Mouse (Mus musculus): ENCODE results near the gene Nell2.
"Not testable (repeated sequence)": the region's sequence is repeated elsewhere in the genome, so short reads cannot be mapped to it uniquely, and the experiment has no call there.

The Nell2 gene

GRCm38 (mm10) chr15:95243876-95244275 is 284.5 kb downstream of the Nell2 start:
- in situ Hi-C loops (cut with MseI, MboI), result no loop called here

GRCm38 (mm10) chr15:95241161-95241560 is 287.2 kb downstream of the Nell2 start:
- in situ Hi-C loops (cut with MseI, MboI), result no loop called here

DNA sequence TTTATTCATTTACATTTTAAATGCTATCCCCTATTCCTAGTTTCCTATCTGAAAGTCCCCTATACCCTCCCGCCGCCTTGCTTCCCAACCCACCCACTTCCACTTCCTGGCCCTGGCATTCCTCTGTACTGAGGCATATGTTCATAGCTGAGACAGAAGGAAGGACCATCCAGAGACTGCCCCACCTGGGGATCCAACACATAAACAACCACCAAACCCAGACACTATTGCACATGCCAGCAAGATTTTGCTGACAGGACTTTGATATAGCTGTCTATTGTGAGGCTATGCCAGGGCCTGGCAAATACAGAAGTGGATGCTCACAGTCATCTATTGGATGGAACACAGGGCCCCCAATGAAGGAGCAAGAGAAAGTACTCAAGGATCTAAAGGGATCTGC is 291.3 kb downstream of the Nell2 start:
- in situ Hi-C loops (cut with MseI, MboI), result not testable (repeated sequence)

DNA sequence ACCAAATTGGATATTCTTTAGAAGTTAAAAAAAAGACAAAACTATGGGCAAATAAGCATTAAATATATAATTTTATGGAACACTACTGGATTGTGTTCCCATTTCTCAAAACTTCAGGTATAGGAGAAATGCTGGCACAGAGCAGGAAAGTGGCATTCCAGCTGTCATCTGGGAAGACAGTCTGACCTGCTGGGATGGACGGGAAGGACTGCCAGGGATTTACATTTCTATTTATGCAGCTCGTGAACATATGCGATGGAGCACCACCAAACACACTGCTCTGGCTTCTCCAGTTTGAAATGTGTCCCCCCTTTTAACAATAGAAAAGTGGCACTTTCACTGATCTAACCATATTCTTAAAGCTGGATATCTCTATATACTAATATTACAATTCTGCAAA is 291.9 kb downstream of the Nell2 start:
- in situ Hi-C loops (cut with MseI, MboI), result no loop called here

DNA sequence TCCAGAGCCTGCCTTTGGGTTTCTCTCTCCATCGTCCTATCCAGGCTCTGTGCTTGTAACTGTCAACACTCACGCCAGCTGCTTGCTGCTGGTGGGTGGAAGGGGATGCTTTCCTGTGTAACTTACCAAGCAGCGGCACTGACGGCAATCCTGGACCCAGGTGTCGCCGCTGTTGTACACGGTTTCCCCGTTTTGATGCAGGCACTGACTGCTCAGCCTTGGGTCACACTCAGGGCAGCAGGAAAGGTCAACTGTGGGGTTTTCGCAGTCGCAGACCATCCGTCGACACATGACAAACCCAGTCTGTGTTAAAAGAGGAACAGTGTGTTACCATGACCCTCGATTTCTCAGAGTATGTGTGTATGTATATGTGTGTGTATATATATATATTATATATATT is 297.2 kb downstream of the Nell2 start:
- in situ Hi-C loops (cut with MseI, MboI), result no loop called here

- in situ Hi-C loops (cut with MseI, MboI), result no loop called here
Observed at GRCm38 (mm10) chr15:95216640-95217365, 311.6 kb downstream of the Nell2 start.

- in situ Hi-C loops (cut with MseI, MboI), result no loop called here
Observed at GRCm38 (mm10) chr15:95210551-95210950, 317.8 kb downstream of the Nell2 start.

DNA sequence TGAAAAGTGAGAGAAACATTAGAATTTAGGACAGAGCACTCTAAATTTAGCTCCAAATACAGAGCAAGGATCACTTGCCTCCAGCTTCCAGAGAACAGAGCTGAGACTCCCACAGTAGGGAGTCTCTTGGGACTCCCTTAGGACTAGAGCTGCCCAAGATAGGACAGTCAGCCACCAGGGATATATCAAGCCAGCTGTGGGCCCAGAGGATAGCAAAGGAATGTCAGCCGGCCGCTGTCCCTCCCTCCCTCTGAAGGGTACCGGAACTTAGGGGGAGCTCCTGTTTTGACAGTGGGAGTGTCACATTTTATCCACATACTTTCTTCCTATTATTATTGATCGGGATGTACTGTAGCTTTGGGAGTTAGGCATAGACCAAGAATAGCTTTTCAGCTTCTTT is 319.2 kb downstream of the Nell2 start:
- in situ Hi-C loops (cut with MseI, MboI), result no loop called here

- in situ Hi-C loops (cut with MseI, MboI), result no loop called here
Observed at GRCm38 (mm10) chr15:95193661-95194280, 334.6 kb downstream of the Nell2 start.

- in situ Hi-C loops (cut with MseI, MboI), result no loop called here
Observed at GRCm38 (mm10) chr15:95192951-95193350, 335.4 kb downstream of the Nell2 start.

DNA sequence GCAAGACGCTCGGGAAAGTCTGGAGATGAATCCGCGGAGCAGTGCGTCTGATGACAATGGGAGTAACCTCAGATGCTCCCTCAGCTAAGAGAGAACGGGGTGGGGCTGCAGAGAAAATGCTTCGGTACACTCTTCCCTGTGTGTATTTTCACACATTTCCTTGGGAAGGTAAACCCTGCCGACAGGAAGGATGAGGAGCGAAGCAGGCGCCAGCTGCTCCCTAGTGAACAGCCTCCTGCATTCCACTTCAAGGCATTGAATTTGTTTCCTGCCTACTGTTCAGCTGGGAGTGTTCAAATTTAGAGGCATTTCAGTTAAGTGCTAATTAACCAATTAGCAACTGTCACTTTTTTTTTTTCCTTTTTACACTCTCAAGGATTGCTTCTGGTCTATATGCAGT is 342.1 kb downstream of the Nell2 start:
- in situ Hi-C loops (cut with MseI, MboI), result no loop called here

- in situ Hi-C loops (cut with MseI, MboI), result no loop called here
Observed at GRCm38 (mm10) chr15:95185419-95185818, 342.9 kb downstream of the Nell2 start.

GRCm38 (mm10) chr15:95183450-95183849 is 344.9 kb downstream of the Nell2 start:
- in situ Hi-C loops (cut with MseI, MboI), result no loop called here

- in situ Hi-C loops (cut with MseI, MboI), result no loop called here
Observed at GRCm38 (mm10) chr15:95156828-95157227, 371.5 kb downstream of the Nell2 start.

DNA sequence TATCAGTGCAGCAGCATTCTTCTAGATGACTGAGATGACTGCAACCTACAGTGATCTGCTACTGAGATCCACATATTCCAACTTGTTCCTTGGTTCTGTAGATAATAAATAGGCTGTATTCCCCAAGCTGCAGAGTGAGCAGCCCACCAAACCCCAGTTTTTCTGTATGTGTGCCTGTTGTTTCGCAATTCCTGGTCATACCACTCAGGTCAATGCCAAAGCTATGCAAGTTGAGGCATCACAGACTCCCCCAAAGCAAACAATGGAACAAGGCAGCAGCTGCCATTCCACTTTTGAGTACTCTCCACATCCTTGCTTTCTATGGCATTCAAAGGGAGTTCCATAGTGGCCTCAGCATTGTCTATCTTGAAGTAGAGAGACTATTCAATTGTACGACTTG is 383.2 kb downstream of the Nell2 start:
- in situ Hi-C loops (cut with MseI, MboI), result no loop called here

DNA sequence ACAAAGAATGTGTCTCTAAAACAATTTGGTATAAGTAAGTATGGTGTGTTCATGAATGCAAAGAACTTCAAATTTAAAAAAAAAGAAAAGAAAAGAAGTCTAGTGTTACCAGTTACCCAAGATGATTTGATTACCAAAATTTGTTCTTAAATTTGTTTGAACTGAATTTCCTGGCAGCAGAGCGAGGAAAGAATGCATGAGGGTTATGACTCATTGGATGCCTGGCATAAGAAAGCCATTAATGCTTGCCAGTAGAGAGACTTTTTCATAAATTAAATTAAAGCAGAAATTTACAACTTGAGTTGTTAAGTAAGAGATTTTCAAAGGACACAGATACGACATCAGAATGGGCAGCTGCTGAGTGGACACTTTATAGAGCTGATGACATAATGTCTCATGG is 384.2 kb downstream of the Nell2 start:
- in situ Hi-C loops (cut with MseI, MboI), result no loop called here

GRCm38 (mm10) chr15:95138709-95139409 is 389.5 kb downstream of the Nell2 start:
- in situ Hi-C loops (cut with MseI, MboI), result no loop called here

DNA sequence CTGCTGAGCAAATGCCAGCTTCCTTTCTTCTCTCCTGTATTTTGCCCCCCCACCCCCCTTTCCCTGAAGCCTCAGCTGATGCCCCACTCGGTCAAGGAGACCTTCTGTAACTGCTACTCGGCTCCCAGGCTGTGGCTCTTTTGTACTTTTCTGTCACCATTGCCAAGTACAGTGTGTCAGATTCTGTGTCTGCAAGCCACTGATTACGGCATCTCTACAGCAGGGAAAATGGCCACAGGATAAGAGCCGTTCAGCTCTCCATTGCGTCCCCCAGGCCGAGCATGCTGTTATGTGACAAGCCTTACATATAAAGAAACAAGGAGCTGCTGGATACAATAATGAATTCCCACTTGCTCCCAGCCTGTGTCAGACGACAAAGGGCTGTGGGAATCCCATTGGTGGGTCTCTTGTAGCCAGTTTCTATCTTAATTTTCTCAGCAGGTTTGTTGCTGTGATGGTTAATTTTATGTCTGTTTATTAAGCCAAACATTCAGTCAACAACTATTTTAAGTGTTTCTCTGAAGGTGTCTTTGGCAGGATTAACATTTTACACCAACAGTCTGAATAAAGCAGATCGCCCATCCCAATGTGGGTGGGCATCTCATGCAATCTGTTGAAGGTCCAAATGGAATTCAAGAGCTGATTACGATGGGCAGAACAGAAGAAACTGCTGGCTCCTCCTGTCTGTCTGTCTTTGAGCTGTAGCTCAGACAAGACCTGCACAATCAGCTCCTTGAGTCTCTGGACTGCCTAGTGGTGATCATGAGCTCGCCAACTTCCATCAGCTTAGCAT is 391.1 kb downstream of the Nell2 start:
- in situ Hi-C loops (cut with MseI, MboI), result no loop called here

DNA sequence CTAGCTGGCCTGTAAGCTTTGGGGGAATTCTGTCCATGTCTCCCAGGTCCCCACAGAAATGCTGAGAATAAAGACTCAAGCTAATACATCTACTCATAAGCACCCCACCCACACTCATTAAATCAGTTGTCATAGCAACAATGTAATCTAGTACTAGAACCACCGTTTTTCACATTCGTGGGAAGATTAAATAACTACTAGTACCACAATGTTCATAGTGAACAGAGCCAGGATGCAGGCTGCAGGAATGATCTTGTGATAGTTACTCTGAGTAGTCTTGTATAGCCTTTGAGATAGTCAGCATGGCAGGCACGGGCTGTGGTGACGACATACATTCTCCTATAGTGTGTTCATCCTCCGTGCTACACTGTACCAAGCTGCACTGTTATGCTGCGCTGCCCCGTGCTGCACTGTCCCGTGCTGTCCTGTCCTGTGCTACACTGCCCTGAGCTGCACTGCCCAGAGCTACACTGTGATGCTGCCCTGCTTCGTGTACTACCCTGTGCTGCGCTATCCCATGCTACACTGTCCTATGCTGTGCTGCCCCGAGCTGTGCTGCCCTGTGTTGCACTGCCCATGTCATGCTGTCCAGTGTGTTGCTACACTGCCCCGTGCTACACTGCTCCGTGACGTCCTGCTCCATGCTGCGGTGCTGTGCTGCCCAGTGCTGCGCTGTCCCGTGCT is 392.3 kb downstream of the Nell2 start:
- in situ Hi-C loops (cut with MseI, MboI), result no loop called here

DNA sequence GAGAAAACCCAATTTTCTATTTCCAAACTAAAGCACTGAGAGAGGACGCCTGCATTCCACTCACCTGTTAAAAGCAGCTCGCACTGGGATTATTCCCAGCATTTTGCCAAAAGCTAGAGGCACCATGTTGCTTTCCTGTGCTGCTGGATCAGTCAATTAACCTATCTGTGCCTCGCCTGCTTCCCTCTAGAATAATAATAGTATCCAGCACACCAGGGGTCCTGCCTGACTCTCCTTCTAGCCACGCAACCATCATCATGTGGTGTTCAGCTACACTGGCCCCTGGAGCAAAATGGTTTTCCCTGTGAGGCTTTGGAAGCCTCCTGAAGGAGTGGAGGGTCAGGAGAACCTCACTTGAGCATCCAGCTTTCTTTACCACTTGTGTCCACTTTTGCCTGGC is 397.0 kb downstream of the Nell2 start:
- in situ Hi-C loops (cut with MseI, MboI), result no loop called here

- in situ Hi-C loops (cut with MseI, MboI), result no loop called here
Observed at GRCm38 (mm10) chr15:95108626-95109025, 419.7 kb downstream of the Nell2 start.
